Mouse (Mus musculus) embryonic stem cell, embryonic (primary cell): ENCODE measurements at regions not wholly inside any gene's neighbourhood (a gene's known extent, or its start where the extent isn't known, plus 50 kb on each side); places are given as distances from the start of the nearest gene placed in this dataset.

ENCODE experiments used
- CTCF ChIA-PET, 4 experiments: fragments of 300-600 bp in 2 of 4; fragments of 350-600 bp in 2 of 4; sonication (Branson Sonifier 250); formaldehyde crosslinking; loops; one replicate each; lab custom pipeline; 2022; ENCODE audit warnings: inconsistent platforms in 2 of 4; lab: Charles Lee
- POLR2A ChIA-PET, 4 experiments: fragments of 300-600 bp in 2 of 4; fragments of 350-600 bp in 2 of 4; sonication (Branson Sonifier 250); formaldehyde crosslinking; loops; one replicate each; lab custom pipeline; 2022; ENCODE audit warnings: antibody characterized with exemption in 4 of 4, inconsistent platforms in 1 of 4; lab: Charles Lee

- POLR2A ChIA-PET, result interaction anchor here in 1 of 4 experiments (0.6 kb wide), 1 partner anchor 223 kb away, joined by 3 read pairs; no protein-coding TSS in a partner anchor
- CTCF ChIA-PET, result no interaction called here
Observed at GRCm38 (mm10) chr13:37602256-37602655, 175.9 kb upstream of the Rreb1 start.

- POLR2A ChIA-PET, result interaction anchor here in 1 of 4 experiments (0.6 kb wide), 1 partner anchor 51 kb away, joined by 3 read pairs; no protein-coding TSS in a partner anchor
- CTCF ChIA-PET, result no interaction called here
Observed at GRCm38 (mm10) chr13:37603226-37603994, 174.8 kb upstream of the Rreb1 start.

GRCm38 (mm10) chr13:37606250-37606649 lies 171.9 kb upstream of the Rreb1 start:
- POLR2A ChIA-PET, result interaction anchor here in 1 of 4 experiments (0.9 kb wide), 1 partner anchor 172 kb away, joined by 3 read pairs; no protein-coding TSS in a partner anchor
- CTCF ChIA-PET, result interaction anchor here in 2 of 4 experiments (0.6 to 1.0 kb wide), 3 partner anchors 10 to 139 kb away, joined by 3 read pairs; no protein-coding TSS in a partner anchor

- POLR2A ChIA-PET, result no interaction called here
- CTCF ChIA-PET, result no interaction called here
Observed at GRCm38 (mm10) chr13:37609085-37609484, 169.1 kb upstream of the Rreb1 start.

GRCm38 (mm10) chr13:37611387-37611786 lies 166.8 kb upstream of the Rreb1 start:
- ChIA-PET CTCF (no interaction called here), POLR2A (interaction anchor here in 1 of 4 experiments (0.9 to 1.8 kb wide), 3 partner anchors 13 to 383 kb away, joined by 3 to 4 read pairs (median 3); partner anchors contain the start of gene Ssr1)

- POLR2A ChIA-PET, result interaction anchor here in 1 of 4 experiments (0.6 kb wide), 1 partner anchor 125 kb away, joined by 3 read pairs; no protein-coding TSS in a partner anchor
- CTCF ChIA-PET, result interaction anchor here in 1 of 4 experiments (0.9 kb wide), 1 partner anchor 11 kb away, joined by 3 read pairs; no protein-coding TSS in a partner anchor
Observed at GRCm38 (mm10) chr13:37617015-37617414, 161.2 kb upstream of the Rreb1 start.

- ChIA-PET POLR2A (interaction anchor here in 1 of 4 experiments (0.6 kb wide), 1 partner anchor 15 kb away, joined by 3 read pairs; no protein-coding TSS in a partner anchor), CTCF (no interaction called here)
Observed at GRCm38 (mm10) chr13:37619841-37620725, 158.1 kb upstream of the Rreb1 start.

GRCm38 (mm10) chr13:37621319-37622050 lies 156.7 kb upstream of the Rreb1 start:
- ChIA-PET POLR2A (no interaction called here), CTCF (interaction anchor here in 1 of 4 experiments (0.6 kb wide), 1 partner anchor 1108 kb away, joined by 3 read pairs; no protein-coding TSS in a partner anchor)

- ChIA-PET CTCF (no interaction called here), POLR2A (no interaction called here)
Observed at GRCm38 (mm10) chr13:37622366-37623088, 155.7 kb upstream of the Rreb1 start.

- ChIA-PET CTCF (no interaction called here), POLR2A (interaction anchor here in 1 of 4 experiments (1.3 kb wide), 1 partner anchor 13 kb away, joined by 3 read pairs; no protein-coding TSS in a partner anchor)
Observed at GRCm38 (mm10) chr13:37624741-37625140, 153.5 kb upstream of the Rreb1 start.

GRCm38 (mm10) chr13:37625532-37626235 lies 152.5 kb upstream of the Rreb1 start:
- ChIA-PET POLR2A (interaction anchor here in 1 of 4 experiments (1.3 kb wide), 1 partner anchor 14 kb away, joined by 3 read pairs; no protein-coding TSS in a partner anchor), CTCF (no interaction called here)

- ChIA-PET POLR2A (interaction anchor here in 1 of 4 experiments (1.2 kb wide), 1 partner anchor 16 kb away, joined by 3 read pairs; no protein-coding TSS in a partner anchor), CTCF (no interaction called here)
Observed at GRCm38 (mm10) chr13:37628391-37629270, 149.6 kb upstream of the Rreb1 start.

GRCm38 (mm10) chr13:37629271-37629899 lies 148.8 kb upstream of the Rreb1 start:
- POLR2A ChIA-PET, result interaction anchor here in 1 of 4 experiments (1.2 kb wide), 1 partner anchor 17 kb away, joined by 3 read pairs; no protein-coding TSS in a partner anchor
- CTCF ChIA-PET, result no interaction called here

GRCm38 (mm10) chr13:37632835-37633440 lies 145.3 kb upstream of the Rreb1 start:
- ChIA-PET POLR2A (interaction anchor here in 1 of 4 experiments (0.8 kb wide), 1 partner anchor 20 kb away, joined by 4 read pairs; no protein-coding TSS in a partner anchor), CTCF (interaction anchor here in 1 of 4 experiments (0.6 kb wide), 1 partner anchor 20 kb away, joined by 3 read pairs; no protein-coding TSS in a partner anchor)

- CTCF ChIA-PET, result no interaction called here
- POLR2A ChIA-PET, result interaction anchor here in 1 of 4 experiments (1.1 kb wide), 1 partner anchor 48 kb away, joined by 3 read pairs; no protein-coding TSS in a partner anchor
Observed at GRCm38 (mm10) chr13:37636363-37636762, 141.8 kb upstream of the Rreb1 start.
